Mouse (Mus musculus) kidney, adult 2 months (tissue): ENCODE results near the gene Pigk. TPM values are rescaled to one million over a fixed set of nuclear protein-coding genes. Genes with fewer than 3 reads are reported as not detected.
A peak's percentile ranks its signal among the peaks of the same experiment; 100 is the strongest.

Experiments used
- DNase-seq: peaks from one replicate; pipeline ENCODE4 v3.0.0; 2021
- H3K27ac ChIP-seq: fragments of 200-500 bp; 2 replicates; pipeline ENCODE4 v1.5.1; 2012; ENCODE audit warnings: low read depth, low read length, control low read depth, inconsistent platforms; ENCODE audit not compliant: insufficient read depth
- H3K27me3 ChIP-seq: fragments of 200-500 bp; replicated peaks from 2 replicates; pipeline ENCODE4 v1.6.1; 2012; ENCODE audit warnings: mild to moderate bottlenecking, moderate library complexity, low read length, inconsistent platforms; ENCODE audit not compliant: control insufficient read depth, insufficient read depth
- H3K36me3 ChIP-seq: fragments of 200-500 bp; 2 replicates; pipeline ENCODE4 v1.6.1; 2012; ENCODE audit warnings: mild to moderate bottlenecking, moderate library complexity, low read length, inconsistent platforms; ENCODE audit not compliant: control insufficient read depth, insufficient read depth
- H3K4me1 ChIP-seq: fragments of 200-500 bp; 2 replicates; pipeline ENCODE4 v1.6.1; 2011; ENCODE audit warnings: low read length; ENCODE audit not compliant: control insufficient read depth, insufficient read depth
- H3K4me3 ChIP-seq: fragments of 200-500 bp; 2 replicates; pipeline ENCODE4 v1.5.1; 2011; ENCODE audit warnings: mild to moderate bottlenecking, low read depth, low read length, control low read depth; ENCODE audit not compliant: insufficient read depth
- CTCF ChIP-seq: fragments of 200-500 bp; conservative IDR thresholded peaks from 2 replicates; pipeline ENCODE4 v1.5.1; 2011; ENCODE audit warnings: low read depth, mild to moderate bottlenecking, control low read depth, low read length, moderate library complexity, mixed read lengths; ENCODE audit not compliant: insufficient read depth, insufficient read length
- POLR2A ChIP-seq: fragments of 200-500 bp; IDR thresholded peaks from one replicate; pipeline ENCODE4 v1.6.1; 2011; ENCODE audit warnings: low read depth, low read length, control low read depth
- WGBS: fragments of 180-500 bp; shearing (Covaris S2); methylation state at CpG from one replicate; pipeline ENCODE4 v1.1.7; 2018; 5-methylcytosine and 5-hydroxymethylcytosine counted together
- polyA plus RNA-seq: library from polyadenylated mRNA; depleted of rRNA; stranded (reverse); fragments of >200 nt; gene quantifications from 2 replicates; pipeline ENCODE4 v1.2.3, GENCODE M21; 2012

Gene Pigk
- polyA plus RNA-seq, 1 experiment: 13.4 TPM

- TF ChIP-seq CTCF (no peak), POLR2A (no peak)
- Histone ChIP-seq H3K27ac (no peak overlapping the region), H3K4me1 (no peaks in the 10 kb centered on the region), H3K27me3 (no peaks in the 10 kb centered on the region), H3K4me3 (no peak overlapping the region), H3K36me3 (no peaks in the 10 kb centered on the region)
- no peak for DNase-seq
- 70% methylated on average over 2 of the region's 2 CpGs for WGBS
Observed at GRCm38 (mm10) chr3:152706901-152707300, 7.0 kb upstream of the Pigk start.

- TF ChIP-seq CTCF (no peak), POLR2A (no peak)
- no peak for DNase-seq
- Histone ChIP-seq H3K27me3 (no peaks in the 10 kb centered on the region), H3K36me3 (no peaks in the 10 kb centered on the region), H3K4me3 (no peak overlapping the region), H3K27ac (no peak overlapping the region), H3K4me1 (no peaks in the 10 kb centered on the region)
- WGBS: 49% methylated on average over 5 of the region's 5 CpGs
Observed at GRCm38 (mm10) chr3:152707321-152707823, 6.5 kb upstream of the Pigk start.

- 66% methylated on average over 3 of the region's 3 CpGs for WGBS
Observed at GRCm38 (mm10) chr3:152709936-152710335, 4.0 kb upstream of the Pigk start.

GRCm38 (mm10) chr3:152712957-152713356 lies 943 bp upstream of the Pigk start:
- 68% methylated on average over 4 of the region's 4 CpGs for WGBS
- Histone ChIP-seq H3K4me1 (no peaks in the 10 kb centered on the region), H3K36me3 (no peaks in the 10 kb centered on the region), H3K27ac (no peak overlapping the region), H3K4me3 (no peak overlapping the region), H3K27me3 (no peaks in the 10 kb centered on the region)
- TF ChIP-seq POLR2A: no peak
- no peak for TF ChIP-seq CTCF
- no peak for DNase-seq

More at GRCm38 (mm10) chr3:152709936-152710335, 4.0 kb upstream of the Pigk start:
- H3K4me1 ChIP-seq: no peaks in the 10 kb centered on the region
- H3K27me3 ChIP-seq: no peaks in the 10 kb centered on the region
- H3K36me3 ChIP-seq: no peaks in the 10 kb centered on the region
- no peak overlapping the region for H3K4me3 ChIP-seq
- TF ChIP-seq CTCF (no peak), POLR2A (no peak)
- H3K27ac ChIP-seq: no peak overlapping the region
- DNase-seq: peak; percentile 31

- TF ChIP-seq POLR2A (no peak), CTCF (peak; percentile 35)
- Histone ChIP-seq H3K27me3 (no peaks in the 10 kb centered on the region), H3K27ac (no peak overlapping the region), H3K4me1 (no peaks in the 10 kb centered on the region), H3K4me3 (no peak overlapping the region), H3K36me3 (no peaks in the 10 kb centered on the region)
- 89% methylated on average over 6 of the region's 6 CpGs for WGBS
- no peak for DNase-seq
Observed at GRCm38 (mm10) chr3:152721301-152721700, 7.4 kb downstream of the Pigk start.

GRCm38 (mm10) chr3:152722836-152723235 lies 8.9 kb downstream of the Pigk start:
- no peaks in the 10 kb centered on the region for H3K4me1 ChIP-seq
- no peak overlapping the region for H3K27ac ChIP-seq
- DNase-seq: peak; percentile 38
- H3K36me3 ChIP-seq: no peaks in the 10 kb centered on the region
- H3K27me3 ChIP-seq: no peaks in the 10 kb centered on the region
- TF ChIP-seq CTCF (no peak; the same call in 1 of the 2 replicates), POLR2A (no peak)
- 51% methylated on average over 3 of the region's 3 CpGs for WGBS
- H3K4me3 ChIP-seq: no peak overlapping the region

GRCm38 (mm10) chr3:152724446-152724845 lies 10.5 kb downstream of the Pigk start:
- H3K4me3 ChIP-seq: no peak overlapping the region
- H3K4me1 ChIP-seq: no peaks in the 10 kb centered on the region
- H3K27ac ChIP-seq: no peak overlapping the region
- 86% methylated on average over 9 of the region's 9 CpGs for WGBS
- no peak for TF ChIP-seq POLR2A
- no peaks in the 10 kb centered on the region for H3K36me3 ChIP-seq
- DNase-seq: no peak
- no peaks in the 10 kb centered on the region for H3K27me3 ChIP-seq

- no peak for TF ChIP-seq CTCF
- TF ChIP-seq POLR2A: no peak
- WGBS: 76% methylated on average over 6 of the region's 6 CpGs
- DNase-seq: no peak
- no peak overlapping the region for H3K4me3 ChIP-seq
- no peak overlapping the region for H3K27ac ChIP-seq
- no peaks in the 10 kb centered on the region for H3K27me3 ChIP-seq
- H3K36me3 ChIP-seq: no peaks in the 10 kb centered on the region
- no peaks in the 10 kb centered on the region for H3K4me1 ChIP-seq
Observed at GRCm38 (mm10) chr3:152728238-152728637, 14.3 kb downstream of the Pigk start.
